Mouse (Mus musculus) hindbrain, postnatal 0 days (tissue): ENCODE data around the gene Taf11. TPM values are rescaled to one million over a fixed set of nuclear protein-coding genes. Genes with fewer than 3 reads are reported as not detected.

Experiments
- ATAC-seq: fragments of 200-750 bp; cut with Nextera tagmentation; 2 replicates; pipeline ENCODE4 v1.8.0; 2017; ENCODE audit warnings: mild to moderate bottlenecking, moderate TSS enrichment, moderate library complexity
- DNase-seq: peaks from one replicate; pipeline ENCODE4 v3.0.0-alpha.2; 2015; ENCODE audit warnings: low spot score
- H3K27ac ChIP-seq: fragments of 300-500 bp; sonication (generic); 2 replicates; pipeline ENCODE4 v1.5.1; 2014; ENCODE audit warnings: mild to moderate bottlenecking
- H3K27me3 ChIP-seq: fragments of 300-500 bp; sonication (generic); 2 replicates; pipeline ENCODE4 v1.6.1; 2014; ENCODE audit warnings: low read length, mixed read lengths; ENCODE audit not compliant: insufficient read depth
- H3K36me3 ChIP-seq: fragments of 300-500 bp; sonication (generic); 2 replicates; pipeline ENCODE4 v1.6.1; 2014; ENCODE audit warnings: low read length, mixed read lengths; ENCODE audit not compliant: insufficient read depth
- H3K4me1 ChIP-seq: fragments of 300-500 bp; sonication (generic); 2 replicates; pipeline ENCODE4 v1.6.1; 2014; ENCODE audit warnings: antibody characterized with exemption, low read length, mixed read lengths; ENCODE audit not compliant: insufficient read depth
- H3K4me2 ChIP-seq: fragments of 300-500 bp; sonication (generic); 2 replicates; pipeline ENCODE4 v1.6.1; 2014; ENCODE audit warnings: low read depth, mild to moderate bottlenecking, low read length, moderate library complexity, mixed read lengths
- H3K4me3 ChIP-seq: fragments of 300-500 bp; sonication (generic); 2 replicates; pipeline ENCODE4 v1.5.1; 2014; ENCODE audit warnings: low read length
- H3K9ac ChIP-seq: fragments of 300-500 bp; sonication (generic); replicated peaks from 2 replicates; pipeline ENCODE4 v1.6.1; 2014; ENCODE audit warnings: mild to moderate bottlenecking, low read length, moderate library complexity, mixed read lengths
- H3K9me3 ChIP-seq: fragments of 300-500 bp; sonication (generic); 2 replicates; pipeline ENCODE4 v1.6.1; 2016; ENCODE audit warnings: low read length, mixed read lengths
- CTCF ChIP-seq: IDR thresholded peaks from 2 replicates; pipeline ENCODE4 v1.5.1; 2016; ENCODE audit warnings: antibody characterized with exemption, control low read depth, low read depth
- WGBS: fragments of 180-500 bp; shearing (Covaris S2); extraction: QIAGEN DNeasy Blood & Tissue Kit; methylation state at CpG from one replicate; pipeline ENCODE4 v1.1.7; 2014; 5-methylcytosine and 5-hydroxymethylcytosine counted together
- polyA plus RNA-seq: library from polyadenylated mRNA; unstranded; fragments of >200 nt; fragmentation: Nextera tagmentation; extraction: Ambion mirVana; gene quantifications from 2 replicates; pipeline ENCODE4 v1.2.1, GENCODE M21; 2015
- total RNA-seq: library from RNA; depleted of rRNA; stranded (reverse); fragments of >200 nt; gene quantifications from 2 replicates; pipeline ENCODE4 v1.2.3, GENCODE M21; 2014

Gene Taf11
- total and polyA plus RNA-seq, 2 experiments from 2014 or later = 15.3 to 54.6 TPM

DNA sequence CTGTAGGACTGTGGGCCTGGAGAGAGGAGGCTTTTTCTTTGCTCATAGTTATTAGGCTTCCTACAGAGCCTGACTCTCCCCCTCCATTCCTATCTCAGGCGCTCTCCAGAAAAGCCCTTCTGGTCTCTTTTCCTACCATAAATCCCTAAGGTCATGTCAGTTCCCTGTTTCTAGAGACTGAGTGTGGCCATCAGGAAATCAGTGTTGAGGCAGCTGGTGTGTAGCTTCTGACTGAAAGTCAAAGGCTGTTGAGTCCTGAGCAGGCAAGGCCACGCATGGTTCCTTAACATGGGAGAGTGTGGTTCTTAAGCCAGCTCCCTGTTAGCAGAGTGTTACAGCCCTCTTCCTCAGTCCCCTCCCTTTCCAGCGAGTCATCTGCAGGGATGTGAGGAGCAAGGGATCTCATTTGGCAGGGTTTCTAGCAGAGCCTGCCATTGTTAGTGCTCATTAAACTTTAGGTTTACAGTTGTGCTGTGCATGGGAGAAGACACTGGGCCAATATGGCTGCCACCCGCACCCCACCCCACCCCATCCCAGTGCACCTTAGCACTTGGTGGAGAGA is 27.5 kb upstream of the Taf11 start:
- Histone ChIP-seq H3K4me2 (no peak overlapping the region), H3K4me1 (peaks cover 19% of the 10 kb centered on the region), H3K36me3 (no peaks in the 10 kb centered on the region), H3K4me3 (no peak overlapping the region), H3K27me3 (no peaks in the 10 kb centered on the region), H3K9me3 (no peaks in the 10 kb centered on the region), H3K27ac (no peak overlapping the region), H3K9ac (no peak overlapping the region)
- 81% methylated on average over 4 of the region's 4 CpGs for WGBS
- ATAC-seq (no peak), DNase-seq (no peak)
- TF ChIP-seq CTCF = no peak

- Histone ChIP-seq H3K4me1 (0 out of 2 replicates have a peak, but pooled peaks cover 7% of the 10 kb centered on the region), H3K9me3 (no peaks in the 10 kb centered on the region), H3K27me3 (no peaks in the 10 kb centered on the region), H3K9ac (no peak overlapping the region), H3K4me3 (no peak overlapping the region), H3K36me3 (no peaks in the 10 kb centered on the region), H3K27ac (no peak overlapping the region), H3K4me2 (no peak overlapping the region)
- ATAC-seq (no peak), DNase-seq (no peak)
- TF ChIP-seq CTCF = no peak
- WGBS = 86% methylated on average over 3 of the region's 3 CpGs
Observed at GRCm38 (mm10) chr17:27935091-27935490, 25.4 kb upstream of the Taf11 start.

DNA sequence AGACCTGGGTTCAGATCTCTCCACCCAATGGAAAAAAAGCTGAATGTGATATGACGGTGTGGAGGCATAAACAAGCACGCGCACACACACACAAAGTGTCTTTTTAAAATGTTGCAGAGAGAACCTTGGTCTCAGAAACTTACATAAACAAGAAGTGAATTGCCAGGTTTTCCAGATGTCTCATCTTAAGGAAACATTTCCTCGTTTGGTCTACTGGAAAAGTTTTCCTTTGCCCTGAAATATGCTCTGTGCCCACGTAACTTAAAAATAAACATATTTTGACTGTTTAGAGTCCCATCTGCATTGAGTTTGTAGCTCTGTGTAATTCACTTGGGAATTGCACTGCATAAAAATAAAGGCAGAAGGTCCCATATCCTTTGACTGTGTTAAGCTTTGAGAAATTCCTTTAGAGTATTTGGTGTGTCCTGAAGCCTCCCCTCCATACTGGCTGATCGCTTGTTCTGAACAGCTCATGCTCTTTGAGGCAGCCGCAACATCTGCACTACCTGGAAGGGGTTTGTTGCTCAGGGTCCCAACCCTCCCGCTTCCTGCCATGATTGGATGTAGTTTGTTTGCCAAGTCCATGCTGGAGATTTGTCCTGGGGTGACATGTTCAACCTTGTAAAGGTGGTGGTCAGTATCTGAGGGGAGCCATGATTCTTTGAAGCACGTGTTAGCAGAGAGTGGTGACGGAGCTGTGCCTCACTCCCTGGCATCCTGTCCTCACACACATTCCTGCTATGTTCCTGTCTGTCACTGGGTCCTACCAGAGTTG is 24.7 kb upstream of the Taf11 start:
- Histone ChIP-seq H3K27ac (no peak overlapping the region), H3K36me3 (no peaks in the 10 kb centered on the region), H3K27me3 (no peaks in the 10 kb centered on the region), H3K9me3 (no peaks in the 10 kb centered on the region), H3K4me2 (no peak overlapping the region), H3K9ac (no peak overlapping the region), H3K4me3 (no peak overlapping the region), H3K4me1 (0 out of 2 replicates have a peak, but pooled peaks cover 7% of the 10 kb centered on the region)
- DNase-seq = no peak
- 90% methylated on average over 10 of the region's 10 CpGs for WGBS
- no peak for TF ChIP-seq CTCF
- no peak for ATAC-seq

DNA sequence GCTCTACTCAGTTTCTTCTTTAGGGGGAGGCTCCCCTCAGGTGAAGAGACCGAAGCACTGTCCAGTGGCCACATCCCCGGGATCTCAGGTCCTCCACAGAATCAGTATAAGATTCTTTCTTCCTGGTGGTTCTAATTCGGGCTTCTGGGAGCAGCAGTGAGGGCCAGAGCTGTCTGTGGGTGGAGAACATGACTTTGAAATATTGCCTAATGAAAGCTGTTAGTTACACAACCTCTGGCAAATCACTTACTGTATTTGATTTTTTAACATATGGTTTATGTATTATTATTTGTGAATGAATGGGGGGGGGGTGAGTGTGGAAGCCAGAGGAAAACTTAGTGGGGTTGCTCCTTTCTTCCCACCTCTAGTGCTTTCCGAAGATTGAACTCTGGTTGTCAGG is 22.2 kb upstream of the Taf11 start:
- Histone ChIP-seq H3K4me2 (no peak overlapping the region), H3K27ac (no peak overlapping the region), H3K9ac (no peak overlapping the region), H3K4me1 (no peaks in the 10 kb centered on the region), H3K9me3 (no peaks in the 10 kb centered on the region), H3K4me3 (no peak overlapping the region), H3K27me3 (no peaks in the 10 kb centered on the region), H3K36me3 (no peaks in the 10 kb centered on the region)
- no peak for ATAC-seq
- no peak for TF ChIP-seq CTCF
- WGBS = 87% methylated on average over 4 of the region's 4 CpGs
- no peak for DNase-seq

GRCm38 (mm10) chr17:27930291-27930690 is 20.6 kb upstream of the Taf11 start:
- Histone ChIP-seq H3K4me3 (no peak overlapping the region), H3K27ac (no peak overlapping the region), H3K4me2 (no peak overlapping the region), H3K27me3 (no peaks in the 10 kb centered on the region), H3K9me3 (no peaks in the 10 kb centered on the region), H3K36me3 (no peaks in the 10 kb centered on the region), H3K9ac (no peak overlapping the region), H3K4me1 (no peaks in the 10 kb centered on the region)
- ATAC-seq = no peak
- TF ChIP-seq CTCF = no peak
- WGBS = 90% methylated on average over 5 of the region's 5 CpGs
- no peak for DNase-seq

DNA sequence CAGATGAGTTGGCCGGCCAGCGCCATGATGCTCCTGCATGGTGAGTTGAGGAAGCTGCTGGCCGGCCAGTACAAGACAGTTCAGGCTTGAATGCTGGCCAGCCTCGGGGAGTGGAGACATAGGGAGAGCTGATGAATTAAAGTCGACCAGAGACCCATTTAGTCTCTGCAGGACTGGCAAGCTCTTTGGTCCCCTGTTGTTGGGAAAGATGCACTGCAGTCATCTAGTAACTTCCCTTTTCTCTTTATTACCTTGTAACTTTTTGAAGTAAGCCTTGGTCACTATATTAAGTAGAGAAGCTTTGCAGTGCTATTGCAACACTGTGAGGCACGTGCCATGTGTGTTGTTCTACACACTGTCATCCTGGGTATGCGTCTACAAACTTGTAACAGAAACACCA is 15.9 kb upstream of the Taf11 start:
- Histone ChIP-seq H3K9me3 (no peaks in the 10 kb centered on the region), H3K27ac (no peak overlapping the region), H3K4me3 (no peak overlapping the region), H3K4me2 (no peak overlapping the region), H3K4me1 (no peaks in the 10 kb centered on the region), H3K36me3 (no peaks in the 10 kb centered on the region), H3K27me3 (no peaks in the 10 kb centered on the region), H3K9ac (no peak overlapping the region)
- no peak for DNase-seq
- 70% methylated on average over 7 of the region's 7 CpGs for WGBS
- TF ChIP-seq CTCF = peak; percentile 18; the same call in 1 of the 2 replicates
- no peak for ATAC-seq

GRCm38 (mm10) chr17:27925054-27925453 is 15.4 kb upstream of the Taf11 start:
- Histone ChIP-seq H3K4me3 (no peak overlapping the region), H3K9me3 (no peaks in the 10 kb centered on the region), H3K27me3 (no peaks in the 10 kb centered on the region), H3K36me3 (no peaks in the 10 kb centered on the region), H3K4me2 (no peak overlapping the region), H3K4me1 (no peaks in the 10 kb centered on the region), H3K9ac (no peak overlapping the region), H3K27ac (no peak overlapping the region)
- no peak for DNase-seq
- WGBS = 86% methylated on average over 4 of the region's 4 CpGs
- no peak for ATAC-seq
- no peak for TF ChIP-seq CTCF
